Mouse (Mus musculus) brown adipose tissue, adult 24 weeks (tissue): ENCODE data around the gene Hsd17b14. TPM values are rescaled to one million over a fixed set of nuclear protein-coding genes. Genes with fewer than 3 reads are reported as not detected.

Source experiments
- H3K27ac ChIP-seq: fragments of 200-500 bp; replicated peaks from 2 replicates; pipeline ENCODE4 v1.5.1; 2012; ENCODE audit warnings: low read depth, mild to moderate bottlenecking, low read length
- H3K4me1 ChIP-seq: fragments of 200-500 bp; 2 replicates; pipeline ENCODE4 v1.6.1; 2012; ENCODE audit warnings: low read length, mixed read lengths; ENCODE audit not compliant: control insufficient read depth, insufficient read depth, insufficient read length
- H3K4me3 ChIP-seq: fragments of 200-500 bp; 2 replicates; pipeline ENCODE4 v1.5.1; 2012; ENCODE audit warnings: low read depth, mild to moderate bottlenecking, low read length, moderate library complexity; ENCODE audit not compliant: insufficient read depth
- polyA plus RNA-seq: library from polyadenylated mRNA; stranded (reverse); fragments of >200 nt; gene quantifications from 2 replicates; pipeline ENCODE4 v1.2.4, GENCODE M21; 2012; ENCODE audit not compliant: missing spikeins, insufficient read depth, insufficient read length

Gene Hsd17b14
- polyA plus RNA-seq, 1 experiment = not detected

DNA sequence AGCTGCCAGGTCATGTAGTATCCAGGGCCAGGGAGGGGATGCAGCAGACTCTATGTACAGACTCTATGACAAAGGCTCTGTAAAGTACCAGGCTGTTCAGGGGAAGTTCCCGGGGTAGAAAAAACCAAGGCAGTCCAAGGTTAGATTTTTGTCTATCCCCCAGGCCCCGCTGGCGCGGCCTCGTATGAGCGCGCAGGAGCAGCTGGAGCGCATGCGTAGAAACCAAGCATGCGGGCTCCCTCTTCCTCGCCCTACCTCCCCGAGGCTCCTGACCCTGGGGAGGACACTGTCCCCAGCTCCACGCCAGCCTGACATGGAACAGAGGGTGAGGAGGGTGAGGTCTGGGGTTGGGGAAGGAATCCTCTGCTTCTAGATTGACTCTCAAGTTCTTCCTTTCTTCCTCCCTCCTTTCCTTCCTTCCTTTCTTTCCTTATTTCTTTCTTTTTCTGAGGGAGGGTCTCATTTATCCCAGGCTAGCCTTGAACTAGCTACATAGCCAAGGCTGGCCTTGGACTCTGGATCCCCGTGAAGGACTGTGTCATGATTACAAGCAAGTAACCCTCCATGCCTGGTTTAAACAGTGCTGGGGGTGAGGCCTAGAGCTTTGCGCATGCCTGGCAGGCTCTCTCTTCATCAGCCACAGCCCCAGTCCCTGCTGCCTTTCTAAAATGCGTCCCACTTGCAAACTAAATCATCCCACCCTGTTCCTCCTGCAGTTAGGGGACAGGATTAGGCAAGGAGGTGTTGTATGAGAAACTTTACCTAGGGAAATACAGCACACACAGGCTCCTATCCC lies 4.9 kb upstream of the Hsd17b14 start:
- Histone ChIP-seq H3K4me1 (no peaks in the 10 kb centered on the region), H3K27ac (no peak overlapping the region), H3K4me3 (no peak overlapping the region)

DNA sequence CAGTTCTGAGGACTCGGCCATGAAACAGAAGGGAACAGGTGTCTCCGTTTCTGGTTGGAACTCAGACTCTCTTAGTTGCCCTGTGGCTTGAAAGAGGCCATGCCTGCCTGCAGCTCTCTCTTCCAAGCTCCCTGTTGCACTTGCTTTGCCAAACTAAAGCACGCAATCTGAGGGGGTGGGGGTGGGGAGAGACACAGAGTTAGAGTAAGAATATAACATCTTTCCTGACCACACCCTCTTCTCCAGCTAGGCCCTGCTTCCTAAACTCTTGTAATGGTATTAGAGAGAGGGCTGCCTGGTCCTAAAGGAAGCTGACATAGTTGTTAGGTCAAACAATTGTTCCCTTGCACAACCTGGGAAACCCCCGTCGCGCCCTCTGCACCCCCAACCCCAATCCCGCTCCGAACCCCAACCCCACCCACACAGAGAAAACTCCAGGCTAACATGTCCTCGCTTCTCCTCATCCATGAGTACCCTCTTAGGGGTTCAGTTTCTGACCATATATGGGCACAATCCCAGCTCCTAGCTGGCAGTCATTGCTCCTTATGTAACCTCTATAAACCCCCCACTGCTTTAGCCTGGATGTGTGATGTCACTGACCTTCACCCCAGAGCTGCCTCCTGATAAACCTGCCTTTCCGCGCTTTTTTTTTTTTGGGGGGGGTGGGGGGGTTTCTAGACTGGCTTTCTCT lies 3.7 kb upstream of the Hsd17b14 start:
- Histone ChIP-seq H3K4me3 (no peak overlapping the region), H3K27ac (no peak overlapping the region)

DNA sequence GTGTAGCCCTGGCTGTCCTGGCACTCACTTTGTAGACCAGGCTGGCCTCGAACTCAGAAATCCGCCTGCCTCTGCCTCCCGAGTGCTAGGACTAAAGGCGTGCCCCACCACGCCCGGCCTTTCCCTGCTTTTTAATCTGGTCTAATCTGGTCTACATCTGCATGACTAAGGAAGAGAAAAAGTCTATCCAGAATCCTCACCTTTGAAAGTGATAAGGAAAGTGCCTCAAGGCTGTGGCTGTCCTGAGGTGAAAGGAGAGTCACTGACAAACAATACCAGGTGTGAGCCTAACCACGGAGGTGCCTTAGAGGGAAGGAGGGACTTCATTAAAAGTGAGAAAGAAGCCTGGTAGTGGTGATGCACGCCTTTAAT lies 3.2 kb upstream of the Hsd17b14 start:
- Histone ChIP-seq H3K4me3 (no peak overlapping the region), H3K27ac (no peak overlapping the region), H3K4me1 (no peaks in the 10 kb centered on the region)

More for the DNA sequence above, 3.7 kb upstream of the Hsd17b14 start:
- no peaks in the 10 kb centered on the region for H3K4me1 ChIP-seq

DNA sequence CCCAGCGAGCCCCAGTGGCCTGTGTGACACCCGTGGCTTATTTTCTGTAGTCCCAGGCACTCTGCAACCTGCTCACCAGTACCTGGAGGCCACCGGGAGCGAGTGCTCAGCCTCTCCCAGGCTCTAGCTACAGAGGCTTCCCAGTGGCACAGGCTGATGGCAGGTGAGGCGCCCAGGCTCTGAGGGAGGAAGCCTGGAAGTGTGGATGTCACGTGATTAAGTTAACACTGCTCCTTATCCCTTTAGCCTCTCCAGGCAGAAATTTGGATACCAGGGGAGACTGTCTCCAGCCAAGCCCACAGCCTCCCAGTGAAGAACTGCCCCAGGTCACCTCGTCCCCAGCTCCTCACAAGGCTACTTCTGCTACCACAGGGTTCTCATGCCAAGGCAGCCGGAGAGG lies 1.2 kb upstream of the Hsd17b14 start:
- H3K4me3 ChIP-seq = no peak overlapping the region
- no peak overlapping the region for H3K27ac ChIP-seq
- H3K4me1 ChIP-seq = no peaks in the 10 kb centered on the region

DNA sequence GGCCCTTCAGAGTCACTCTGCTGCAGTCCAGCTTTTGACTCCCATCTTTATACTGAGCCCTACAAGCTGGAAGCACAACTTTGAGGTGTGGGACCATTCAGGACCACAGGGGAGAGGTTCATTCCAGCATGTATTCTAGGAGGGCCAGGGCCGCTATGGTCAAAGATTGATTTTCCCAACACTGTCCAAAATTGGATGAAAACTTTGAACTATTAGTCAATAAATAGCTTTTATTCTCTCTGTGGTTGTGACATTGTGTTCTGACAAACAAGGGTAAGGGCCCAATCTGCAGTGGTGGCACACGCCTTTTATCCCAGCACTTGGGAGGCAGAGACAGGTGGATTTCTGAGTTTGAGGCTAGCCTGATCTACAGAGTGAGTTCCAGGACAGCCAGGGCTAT lies 703 bp upstream of the Hsd17b14 start:
- Histone ChIP-seq H3K4me1 (no peaks in the 10 kb centered on the region), H3K27ac (no peak overlapping the region)

DNA sequence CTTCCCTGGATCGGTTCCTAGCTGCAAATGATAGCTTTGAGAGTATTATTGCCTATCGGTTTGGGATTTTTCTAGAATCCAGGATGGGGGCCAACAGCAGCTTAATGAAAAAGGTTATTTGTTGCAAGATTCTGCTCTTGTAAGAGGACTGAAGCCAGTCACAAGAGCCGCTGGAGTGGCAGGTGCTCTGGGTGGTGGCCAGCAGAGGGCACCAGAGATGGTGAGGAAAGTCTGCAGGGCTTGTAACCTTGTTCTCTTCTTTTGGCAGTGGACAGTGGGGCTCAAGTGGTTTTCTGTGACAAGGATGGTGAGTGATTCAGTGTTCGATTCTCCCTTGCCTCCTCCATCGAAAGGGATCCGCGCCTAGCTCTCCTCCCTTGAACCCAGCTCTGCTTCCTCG lies 1.1 kb downstream of the Hsd17b14 start:
- no peak overlapping the region for H3K27ac ChIP-seq
- no peaks in the 10 kb centered on the region for H3K4me1 ChIP-seq
- no peak overlapping the region for H3K4me3 ChIP-seq

More for the DNA sequence above, 703 bp upstream of the Hsd17b14 start:
- no peak overlapping the region for H3K4me3 ChIP-seq

DNA sequence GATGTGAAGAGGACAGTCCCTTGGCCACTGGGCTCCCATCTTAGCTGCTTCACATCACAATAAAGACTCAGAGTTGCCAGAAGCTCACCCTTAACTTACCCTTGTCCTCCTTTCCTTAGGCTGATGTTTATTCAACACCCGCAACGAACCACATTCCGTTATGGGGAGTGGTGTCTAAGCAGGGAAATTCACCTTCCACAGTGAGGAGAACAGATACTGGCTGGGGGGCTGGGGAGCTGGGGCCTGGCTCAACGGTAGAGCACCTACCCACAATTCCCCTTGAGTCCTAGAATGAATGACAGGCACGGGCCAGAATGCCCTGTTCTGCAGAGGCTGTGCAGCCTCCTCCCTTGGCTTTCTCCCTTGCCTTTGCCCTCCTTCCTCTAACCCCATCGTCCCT lies 4.2 kb downstream of the Hsd17b14 start:
- Histone ChIP-seq H3K4me1 (no peaks in the 10 kb centered on the region), H3K27ac (no peak overlapping the region), H3K4me3 (no peak overlapping the region)

DNA sequence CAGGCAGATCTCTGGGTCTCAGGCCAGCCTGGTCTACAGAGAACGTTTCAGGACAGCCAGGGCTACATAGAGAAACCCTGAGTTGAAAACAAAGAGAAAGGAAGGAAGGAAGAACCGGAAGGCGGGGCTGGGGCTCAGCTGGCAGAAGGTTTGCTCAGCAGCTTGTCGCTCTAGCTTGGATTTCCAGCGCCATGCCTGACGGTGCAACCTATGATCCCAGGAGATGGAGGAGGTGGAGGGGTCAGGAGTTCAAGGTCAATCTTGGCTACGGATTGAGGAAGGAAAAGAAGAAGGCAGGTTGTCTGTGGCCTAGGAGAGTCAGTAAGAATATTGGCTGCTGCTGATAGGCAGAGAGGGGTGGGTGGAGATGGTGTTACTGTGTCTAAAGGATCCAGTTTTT lies 5.5 kb downstream of the Hsd17b14 start:
- no peak overlapping the region for H3K4me3 ChIP-seq
- no peaks in the 10 kb centered on the region for H3K4me1 ChIP-seq
- no peak overlapping the region for H3K27ac ChIP-seq

DNA sequence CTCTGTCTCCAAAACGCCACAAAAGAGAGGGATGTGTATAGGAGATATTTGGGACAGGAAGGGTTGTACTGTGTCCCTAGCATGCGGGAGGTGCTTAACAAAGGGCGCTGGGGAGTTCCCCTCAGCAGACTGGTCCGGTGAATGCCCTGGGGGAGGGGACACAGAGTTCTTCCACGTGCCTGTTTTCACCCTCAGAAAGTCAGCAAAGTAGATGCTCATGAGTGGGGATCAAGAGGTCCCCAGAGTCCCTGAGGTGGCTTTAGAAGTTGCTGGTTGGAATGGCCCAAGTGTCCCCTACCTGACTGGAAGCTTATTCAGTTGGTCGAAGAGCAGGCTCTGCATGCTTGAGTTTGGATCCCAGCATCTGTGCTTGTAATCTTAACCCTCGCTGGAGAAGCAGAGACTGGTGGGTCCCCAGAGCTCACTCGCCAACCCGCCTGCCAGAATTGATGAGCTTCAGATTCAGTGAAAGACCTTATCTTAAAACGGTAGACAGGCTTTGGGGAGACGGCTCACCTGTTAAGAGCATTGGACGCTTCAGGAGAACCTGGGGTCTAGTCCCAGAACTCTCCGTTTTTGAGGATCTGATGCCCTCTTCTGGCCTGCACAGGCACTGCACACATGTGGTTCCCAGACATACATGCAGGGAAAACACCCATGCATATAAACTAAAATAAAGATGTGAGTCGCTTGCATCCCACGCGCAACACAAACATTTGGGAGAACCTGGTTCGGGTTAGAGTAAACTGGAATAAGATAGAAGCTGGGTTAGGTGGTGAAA lies 6.3 kb downstream of the Hsd17b14 start:
- Histone ChIP-seq H3K4me1 (no peaks in the 10 kb centered on the region), H3K4me3 (no peak overlapping the region), H3K27ac (no peak overlapping the region)

DNA sequence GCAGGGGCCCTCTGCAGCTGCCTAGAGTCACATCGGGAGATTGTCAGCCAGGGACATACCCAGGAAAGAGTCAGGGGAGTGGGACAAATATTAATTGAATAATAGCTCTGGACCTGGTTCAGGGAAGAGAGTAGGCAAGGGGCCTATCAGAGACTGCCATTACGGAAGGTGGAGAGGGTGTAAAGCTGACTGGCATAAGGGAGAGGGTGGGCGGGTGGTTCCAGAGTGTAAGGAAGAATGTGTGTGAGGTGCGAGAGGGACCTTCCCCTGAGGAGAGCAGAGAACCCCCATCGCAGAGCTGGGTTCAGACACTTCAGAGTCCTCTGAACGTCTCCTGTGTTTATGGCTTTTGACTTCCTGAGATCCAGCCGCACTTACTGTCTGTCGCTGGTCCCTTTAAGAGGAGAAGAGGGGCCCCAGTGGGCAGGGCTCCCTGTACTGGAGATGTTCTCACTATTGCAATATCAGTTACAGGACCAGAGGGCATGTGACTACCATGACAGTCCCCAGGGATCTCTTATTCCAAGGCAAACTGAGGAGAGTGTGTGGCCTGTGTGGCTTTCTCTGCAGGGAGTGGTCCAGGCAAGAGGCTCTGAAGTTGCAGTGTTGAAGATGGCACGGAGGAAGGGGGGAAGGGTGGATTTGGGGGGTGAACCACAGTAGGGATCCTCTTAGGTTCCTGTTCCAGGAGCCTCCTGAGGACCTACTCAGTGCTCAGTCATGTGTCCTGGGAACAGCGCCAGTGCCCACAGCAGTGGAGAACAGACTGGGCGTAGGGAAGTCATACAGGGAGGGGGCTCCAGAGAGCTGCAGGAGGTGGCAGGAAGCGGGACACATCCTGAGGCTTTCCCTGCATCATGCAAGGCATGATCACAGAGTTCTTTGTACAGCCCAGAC lies 7.2 kb downstream of the Hsd17b14 start:
- Histone ChIP-seq H3K27ac (no peak overlapping the region), H3K4me3 (no peak overlapping the region)

DNA sequence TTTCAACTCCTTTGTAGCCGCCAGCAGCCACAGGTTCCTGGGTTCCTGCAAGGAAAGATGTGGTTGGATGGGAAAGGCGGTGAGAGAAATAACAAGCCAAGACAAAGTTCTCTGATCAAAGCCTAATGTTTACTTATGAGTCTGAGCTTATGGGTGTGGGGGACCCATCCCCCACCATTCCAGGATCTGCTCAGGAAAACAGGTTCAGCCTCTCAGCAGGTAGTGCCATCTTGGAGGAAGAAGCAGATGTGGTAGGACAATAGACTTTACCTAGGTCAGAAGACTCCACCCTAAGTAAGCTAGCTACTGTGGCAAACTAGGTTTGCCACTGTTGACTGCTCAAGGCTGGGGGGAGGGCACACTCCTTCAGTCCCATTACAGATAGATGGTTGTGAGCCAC lies 10.1 kb downstream of the Hsd17b14 start:
- H3K27ac ChIP-seq = no peak overlapping the region
- H3K4me3 ChIP-seq = no peak overlapping the region
- peaks cover 4% of the 10 kb centered on the region; the same call in 1 of the 2 replicates for H3K4me1 ChIP-seq

More for the DNA sequence above, 7.2 kb downstream of the Hsd17b14 start:
- H3K4me1 ChIP-seq = no peaks in the 10 kb centered on the region

DNA sequence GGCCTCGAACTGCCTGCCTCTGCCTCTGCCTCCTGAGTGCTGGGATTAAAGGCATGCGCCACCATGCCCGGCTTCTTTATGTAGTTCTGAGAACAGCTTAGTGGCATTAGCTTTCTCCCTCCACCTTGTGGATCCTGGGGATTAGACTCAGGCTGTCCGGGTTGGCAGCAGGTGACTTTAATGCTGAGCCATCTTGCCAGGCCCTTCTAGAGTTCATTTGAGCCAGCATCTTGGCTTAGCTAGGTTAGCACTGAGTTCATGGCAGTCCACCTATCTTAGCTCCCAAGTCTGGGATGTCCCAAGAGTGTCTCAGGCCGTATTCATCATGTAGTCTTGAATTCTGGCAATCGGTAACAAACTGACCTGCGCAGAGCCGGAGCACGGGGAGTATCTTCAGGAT lies 10.8 kb downstream of the Hsd17b14 start:
- Histone ChIP-seq H3K4me1 (peaks cover 4% of the 10 kb centered on the region; the same call in 1 of the 2 replicates), H3K27ac (no peak overlapping the region), H3K4me3 (no peak overlapping the region)

DNA sequence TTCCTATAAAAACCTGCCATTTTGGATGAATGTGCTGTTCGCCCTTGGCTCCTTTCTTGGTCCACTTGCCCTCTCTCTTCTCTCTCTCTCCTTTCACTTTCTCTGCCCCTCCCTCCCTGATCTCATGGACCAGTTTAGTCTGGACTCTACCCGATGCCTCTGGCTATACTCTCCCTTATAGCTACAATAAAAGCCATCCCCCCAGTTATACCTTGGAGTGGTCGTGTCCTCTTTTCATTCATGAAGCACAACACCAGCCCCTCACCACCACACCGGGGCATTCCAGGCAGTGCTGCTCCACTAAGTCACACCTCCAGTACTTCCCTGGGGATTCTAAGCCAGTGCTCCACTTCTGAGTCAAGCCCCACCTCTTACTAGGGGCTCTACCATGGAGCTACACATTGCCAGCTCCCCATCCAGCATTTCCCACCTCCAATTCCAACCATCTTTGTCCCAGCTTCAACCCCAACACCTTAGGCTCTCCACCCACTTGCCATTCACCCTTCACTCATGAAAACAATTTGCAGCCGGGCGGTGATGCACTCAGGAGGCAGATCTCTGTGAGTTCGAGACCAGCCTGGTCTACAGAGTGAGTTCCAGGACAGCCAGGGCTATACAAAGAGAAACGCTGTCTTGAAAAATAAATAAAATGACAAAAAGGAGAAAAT lies 12.6 kb downstream of the Hsd17b14 start:
- Histone ChIP-seq H3K4me3 (no peak overlapping the region), H3K27ac (no peak overlapping the region; the same call in 1 of the 2 replicates), H3K4me1 (peaks cover 9% of the 10 kb centered on the region)
